Mouse (Mus musculus) olfactory bulb, adult 2 months (tissue): ENCODE measurements around the gene Sik1.

Experiments
- CTCF ChIP-seq: fragments of 200-500 bp; IDR thresholded peaks from 2 replicates; pipeline ENCODE4 v1.5.1; 2012; ENCODE audit warnings: low read depth, mild to moderate bottlenecking, low read length, moderate library complexity; ENCODE audit not compliant: insufficient read depth
- POLR2A ChIP-seq: fragments of 200-500 bp; IDR thresholded peaks from 2 replicates; pipeline ENCODE4 v1.6.1; 2012; ENCODE audit warnings: mild to moderate bottlenecking, low read depth, low read length, moderate library complexity; ENCODE audit not compliant: insufficient read depth

- TF ChIP-seq CTCF (no peak), POLR2A (no peak)
Measured at GRCm38 (mm10) chr17:31857251-31857650, 1.6 kb upstream of the Sik1 start.
